Mouse (Mus musculus) adrenal gland, adult (tissue): ENCODE measurements around the gene Fbxl17.

ENCODE experiments used
- DNase-seq, 2 experiments: peaks; one replicate each; pipeline ENCODE4 v3.0.0; 2022 to 2023; ENCODE audit warnings: low spot score in 1 of 2; ENCODE audit not compliant: inconsistent age in 2 of 2

Fbxl17 gene

GRCm38 (mm10) chr17:63172697-63173096, 327.1 kb downstream of the Fbxl17 start:
- no peak for DNase-seq

GRCm38 (mm10) chr17:63171890-63172491, 327.8 kb downstream of the Fbxl17 start:
- DNase-seq, result no peak

GRCm38 (mm10) chr17:63171264-63171663, 328.6 kb downstream of the Fbxl17 start:
- no peak for DNase-seq

- no peak for DNase-seq
Measured at GRCm38 (mm10) chr17:63168019-63168788, 331.6 kb downstream of the Fbxl17 start.

GRCm38 (mm10) chr17:63167248-63167647, 332.6 kb downstream of the Fbxl17 start:
- no peak for DNase-seq

GRCm38 (mm10) chr17:63166692-63167091, 333.1 kb downstream of the Fbxl17 start:
- peak in 1 of 2 experiments; percentile 43 for DNase-seq

GRCm38 (mm10) chr17:63165847-63166246, 334.0 kb downstream of the Fbxl17 start:
- no peak for DNase-seq

- no peak for DNase-seq
Measured at GRCm38 (mm10) chr17:63164289-63164688, 335.5 kb downstream of the Fbxl17 start.

GRCm38 (mm10) chr17:63161953-63162352, 337.9 kb downstream of the Fbxl17 start:
- peak in 1 of 2 experiments; percentile 62 for DNase-seq

GRCm38 (mm10) chr17:63159196-63159595, 340.6 kb downstream of the Fbxl17 start:
- no peak for DNase-seq

GRCm38 (mm10) chr17:63158436-63158835, 341.4 kb downstream of the Fbxl17 start:
- DNase-seq, result no peak

- DNase-seq, result no peak
Measured at GRCm38 (mm10) chr17:63157906-63158305, 341.9 kb downstream of the Fbxl17 start.

- no peak for DNase-seq
Measured at GRCm38 (mm10) chr17:63157019-63157418, 342.8 kb downstream of the Fbxl17 start.

GRCm38 (mm10) chr17:63146514-63146913, 353.3 kb downstream of the Fbxl17 start:
- no peak for DNase-seq

GRCm38 (mm10) chr17:63145751-63146491, 353.9 kb downstream of the Fbxl17 start:
- peak; percentile 62 to 81 for DNase-seq

GRCm38 (mm10) chr17:63145311-63145741, 354.5 kb downstream of the Fbxl17 start:
- DNase-seq, result no peak

GRCm38 (mm10) chr17:63143825-63144224, 356.0 kb downstream of the Fbxl17 start:
- DNase-seq, result peak in 1 of 2 experiments; percentile 12

GRCm38 (mm10) chr17:63134805-63135204, 365.0 kb downstream of the Fbxl17 start:
- no peak for DNase-seq

GRCm38 (mm10) chr17:63122427-63122826, 377.4 kb downstream of the Fbxl17 start:
- no peak for DNase-seq

GRCm38 (mm10) chr17:63119701-63120100, 380.1 kb downstream of the Fbxl17 start:
- peak in 1 of 2 experiments; percentile 24 for DNase-seq

GRCm38 (mm10) chr17:63119077-63119476, 380.7 kb downstream of the Fbxl17 start:
- DNase-seq, result no peak

GRCm38 (mm10) chr17:63117130-63117529, 382.7 kb downstream of the Fbxl17 start:
- no peak for DNase-seq
